Mouse (Mus musculus) spleen, adult 2 months (tissue): ENCODE results near the gene Slc35a1.

ENCODE experiments used
- CTCF ChIP-seq: fragments of 200-500 bp; IDR thresholded peaks from 2 replicates; pipeline ENCODE4 v1.5.1; 2011; ENCODE audit warnings: mild to moderate bottlenecking, inconsistent platforms; ENCODE audit not compliant: insufficient read depth, insufficient read length, insufficient replicate concordance; ENCODE audit errors: extremely low read depth
- POLR2A ChIP-seq: fragments of 200-500 bp; IDR thresholded peaks from 2 replicates; pipeline ENCODE4 v1.6.1; 2011; ENCODE audit warnings: low read depth, low read length, inconsistent platforms

GRCm38 (mm10) chr4:34673721-34674120, 13.5 kb downstream of the Slc35a1 start:
- TF ChIP-seq CTCF (no peak), POLR2A (no peak)
